Mouse (Mus musculus) ovary, postnatal 14 days (tissue): ENCODE data around the gene Pola2.

Source experiments
- DNase-seq: peaks from one replicate; pipeline ENCODE4 v3.0.0; 2022; ENCODE audit warnings: low spot score

Pola2 gene

DNA sequence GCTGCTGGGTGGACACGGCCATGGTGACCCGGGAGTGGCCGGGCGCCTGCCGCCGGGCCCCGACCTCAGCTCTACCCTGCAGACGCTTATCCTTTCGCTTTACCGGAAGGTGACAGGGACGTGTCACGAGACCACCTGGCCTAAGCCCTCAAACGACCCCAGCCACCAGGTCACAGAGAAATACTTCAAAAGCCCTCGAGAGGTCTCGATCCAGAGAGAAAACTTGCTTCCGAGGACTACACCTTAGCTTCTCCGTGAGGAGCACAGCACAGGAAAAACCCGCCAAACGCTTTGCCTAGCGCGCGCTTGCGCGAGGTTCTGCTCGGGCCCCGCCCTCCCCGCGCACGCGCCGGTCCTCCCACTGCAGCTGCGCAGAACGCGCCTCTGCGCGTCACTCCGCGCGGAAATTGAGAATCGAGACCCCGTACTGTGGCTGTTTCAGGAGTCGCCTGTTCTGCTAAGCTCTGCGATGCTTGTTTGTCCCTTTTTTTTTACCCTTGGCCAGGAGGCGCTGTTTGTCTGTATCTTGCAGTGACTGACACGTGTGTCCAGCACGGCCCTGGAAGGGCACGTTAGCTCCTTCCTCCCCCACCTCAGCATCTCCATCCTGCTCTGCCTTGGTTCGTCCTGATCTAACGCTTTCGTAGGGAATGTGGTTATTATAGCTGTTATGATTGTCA lies at the start of gene Pola2:
TSS of gene Pola2 (minus strand) at position 320 of the 680 bp plus-strand sequence.
- peak; percentile 86 for DNase-seq

- DNase-seq, result no peak
These were observed 49.7 kb upstream of the Pola2 start for GRCm38 (mm10) chr19:6013691-6014090.

DNA sequence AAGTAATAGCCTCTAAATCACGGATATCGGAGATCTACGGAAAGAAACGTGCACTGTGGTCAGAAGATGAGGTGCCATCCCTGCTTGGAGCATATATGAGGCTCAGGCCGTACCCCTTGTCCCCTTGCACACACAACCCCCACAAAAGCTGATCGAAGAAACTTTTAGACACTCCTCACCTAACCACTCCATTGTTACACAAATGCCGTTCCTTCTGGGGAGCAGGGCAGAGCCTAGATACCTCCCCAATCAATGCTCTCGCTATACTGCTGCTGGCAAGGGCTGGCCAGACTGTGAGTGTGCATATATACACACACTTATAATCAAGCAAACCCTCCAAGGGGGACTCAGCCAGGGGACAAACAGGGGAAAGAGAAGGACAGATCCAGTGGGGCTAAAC lies 45.1 kb upstream of the Pola2 start:
- DNase-seq, result no peak

- DNase-seq, result no peak
These were observed 43.0 kb upstream of the Pola2 start for GRCm38 (mm10) chr19:6007013-6007412.

DNA sequence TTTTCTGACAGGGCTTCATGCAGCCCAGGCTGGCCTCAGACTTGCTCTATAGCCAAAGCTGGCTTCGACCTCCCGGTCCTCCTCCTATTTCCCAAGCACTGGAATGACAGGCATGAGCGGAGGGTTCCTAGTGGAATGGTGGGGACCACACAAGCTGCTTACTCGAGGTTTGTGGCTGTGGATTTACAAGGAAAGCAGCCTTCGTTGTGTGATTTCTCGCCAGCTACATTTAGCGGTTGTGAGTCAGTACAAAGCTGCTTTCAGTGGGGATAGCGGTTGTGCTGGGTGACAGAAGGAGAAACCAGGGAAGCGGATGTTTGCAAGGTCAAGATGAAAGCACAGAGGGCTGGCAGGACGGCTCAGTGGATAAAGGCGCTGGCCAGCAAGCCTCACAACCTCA lies 41.5 kb upstream of the Pola2 start:
- no peak for DNase-seq

DNA sequence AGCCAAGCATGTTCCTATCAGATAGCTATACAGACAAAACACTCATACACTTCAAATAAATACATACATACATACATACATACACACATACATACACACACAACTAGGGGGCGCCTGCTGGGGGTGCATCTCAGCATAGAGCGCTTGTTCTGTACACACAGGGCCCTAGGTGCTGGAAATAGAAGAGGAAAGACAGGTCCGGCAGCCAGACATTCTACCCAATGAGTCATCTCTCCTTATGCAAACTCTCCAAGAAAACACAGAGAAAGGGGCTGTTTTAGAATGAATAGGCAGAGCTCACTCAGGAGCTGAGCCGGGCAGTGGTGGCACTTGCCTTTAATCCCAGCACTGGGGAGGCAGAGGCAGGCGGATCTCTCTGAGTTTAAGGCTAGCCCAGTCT lies 36.0 kb upstream of the Pola2 start:
- DNase-seq, result no peak

DNA sequence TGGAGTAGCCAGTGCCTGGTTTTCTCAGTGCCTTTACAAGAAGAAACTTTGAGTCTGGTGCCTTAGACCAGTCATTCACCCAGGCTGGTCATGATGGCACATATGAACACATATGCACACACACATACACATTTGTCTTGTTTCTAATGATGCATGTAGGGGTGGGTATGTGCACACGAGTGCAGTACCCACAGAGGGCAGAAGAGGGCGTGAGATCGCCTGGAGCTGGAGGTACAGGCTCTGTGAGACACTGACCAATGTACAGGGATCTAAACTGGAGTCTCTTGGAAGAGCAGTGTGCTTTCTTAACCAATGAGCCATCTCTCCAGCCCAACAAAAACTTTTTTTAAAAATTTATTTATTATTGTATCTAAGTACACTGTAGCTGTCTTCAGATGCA lies 34.2 kb upstream of the Pola2 start:
- no peak for DNase-seq

DNA sequence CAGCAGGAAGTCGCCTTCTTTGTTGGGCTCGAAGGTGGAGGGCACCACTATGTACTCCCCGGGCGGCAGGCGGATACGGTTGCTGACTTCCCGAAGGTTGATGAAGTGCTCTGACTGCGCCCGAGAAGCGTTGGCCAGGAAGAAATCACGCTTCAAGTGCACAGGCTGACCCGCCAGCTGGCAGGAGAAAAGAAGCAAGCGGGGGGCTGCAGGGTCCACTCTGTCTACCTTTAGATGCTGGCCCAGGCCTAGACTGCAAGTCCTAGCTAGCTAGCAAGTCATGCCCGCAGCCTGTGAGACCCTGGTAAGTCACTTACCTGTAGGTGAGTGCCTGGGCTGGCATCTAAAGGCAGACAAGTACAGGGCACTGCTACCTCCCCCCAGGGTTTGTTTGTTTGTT lies 30.7 kb upstream of the Pola2 start:
- DNase-seq, result no peak

- DNase-seq, result no peak
These were observed 28.0 kb upstream of the Pola2 start for GRCm38 (mm10) chr19:5992012-5992411.

- DNase-seq, result no peak
These were observed 27.5 kb upstream of the Pola2 start for GRCm38 (mm10) chr19:5991467-5991866.

GRCm38 (mm10) chr19:5990921-5991320 lies 26.9 kb upstream of the Pola2 start:
- DNase-seq, result no peak

DNA sequence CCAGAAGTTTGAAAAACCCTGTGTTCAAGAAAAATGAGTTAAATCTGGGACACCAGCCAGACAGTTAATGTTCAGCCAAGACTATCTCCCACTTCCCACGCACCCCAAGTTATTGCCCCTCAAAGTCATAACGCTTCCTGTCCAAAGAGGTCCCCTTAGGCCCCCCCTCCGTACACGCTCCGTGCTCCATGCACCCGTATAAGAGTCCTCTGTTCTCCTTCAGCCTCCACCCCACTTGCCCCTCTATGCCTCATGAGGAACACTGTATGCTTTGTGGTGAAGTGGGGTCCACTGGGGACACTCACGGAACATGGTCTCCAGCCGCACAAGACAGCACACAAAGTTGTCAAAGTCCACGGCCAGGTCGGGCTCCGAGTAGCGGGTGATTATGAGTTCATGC lies 26.0 kb upstream of the Pola2 start:
- no peak for DNase-seq

DNA sequence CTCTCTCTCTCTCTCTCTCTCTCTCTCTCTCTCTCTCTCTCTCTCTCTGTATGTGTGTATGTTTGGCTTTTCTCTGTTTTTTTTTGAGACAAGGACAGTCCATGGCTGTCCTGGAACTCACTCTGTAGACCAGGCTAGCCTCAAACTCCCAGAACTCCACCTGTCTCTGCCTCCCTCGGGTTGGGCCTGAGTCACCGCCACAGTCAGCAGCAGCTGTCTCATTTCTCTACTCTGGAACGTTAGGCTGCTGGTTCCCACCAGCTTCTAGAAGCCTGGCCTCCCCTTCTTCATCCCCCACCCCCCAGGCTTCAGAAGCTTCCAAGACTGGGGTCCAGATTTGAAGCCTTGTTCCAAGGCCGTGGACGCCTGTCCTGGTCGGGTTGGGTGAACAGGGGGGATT lies 25.6 kb upstream of the Pola2 start:
- DNase-seq, result no peak

DNA sequence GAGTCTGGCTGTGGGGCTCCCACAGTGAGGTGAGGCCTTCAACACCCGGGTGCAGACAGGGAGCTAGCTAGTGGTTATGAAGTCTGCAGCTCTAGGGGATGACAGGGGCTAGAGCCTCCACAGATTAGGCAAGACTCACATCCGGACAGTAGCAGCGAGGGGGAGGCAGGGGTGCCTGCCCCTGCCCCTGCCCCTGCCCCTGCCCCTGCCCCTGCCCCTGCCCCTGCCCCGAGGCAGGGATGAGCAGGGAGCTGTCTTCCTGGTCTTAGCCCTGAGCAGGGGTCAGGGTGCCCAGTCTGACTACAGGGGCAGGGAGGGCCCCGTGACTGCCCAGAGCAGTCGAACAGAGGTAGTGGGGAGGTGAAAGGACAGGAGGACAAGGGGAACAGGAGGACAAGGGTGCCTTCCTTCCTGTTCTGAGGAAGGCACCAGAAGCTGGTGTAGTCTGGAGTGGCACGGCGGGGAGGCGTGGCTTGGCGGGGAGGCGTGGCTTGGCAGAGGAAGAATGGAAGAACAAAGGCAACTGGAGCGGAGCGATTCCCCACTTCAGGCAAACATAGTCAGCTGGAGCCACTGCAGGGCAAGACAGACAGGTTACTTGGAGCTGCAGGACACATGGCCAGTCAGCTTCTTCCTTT lies 24.9 kb upstream of the Pola2 start:
- peak; percentile 63 for DNase-seq

- DNase-seq, result no peak
These were observed 24.2 kb upstream of the Pola2 start for GRCm38 (mm10) chr19:5988027-5988814.

GRCm38 (mm10) chr19:5986043-5986442 lies 22.0 kb upstream of the Pola2 start, which contains the start of gene Slc22a20:
Slc22a20 (minus strand) TSS chr19:5986143.
- DNase-seq, result no peak

DNA sequence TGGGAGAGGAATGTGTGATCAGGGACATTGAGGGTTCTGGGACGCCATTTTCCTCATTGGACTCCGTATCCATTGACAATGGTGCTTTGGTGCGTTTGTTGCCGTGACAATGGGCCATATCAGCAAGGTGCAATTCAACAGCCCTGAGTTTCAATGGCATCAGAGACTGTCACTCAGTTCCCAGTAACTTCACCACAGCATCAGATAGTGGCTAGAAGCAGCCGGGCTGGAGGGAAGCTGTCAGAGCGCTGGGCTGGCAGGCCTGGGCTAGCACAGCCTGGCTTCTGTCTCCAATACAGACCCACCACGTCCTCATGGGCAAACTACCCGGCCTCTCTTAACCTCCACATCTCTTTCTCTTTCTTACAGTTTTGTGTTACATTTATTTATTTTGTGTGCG lies 16.5 kb upstream of the Pola2 start:
- DNase-seq, result no peak

GRCm38 (mm10) chr19:5977717-5978116 lies 13.7 kb upstream of the Pola2 start:
- DNase-seq, result no peak

- no peak for DNase-seq
These were observed 11.7 kb upstream of the Pola2 start for GRCm38 (mm10) chr19:5975676-5976075.

- no peak for DNase-seq
These were observed 11.1 kb upstream of the Pola2 start for GRCm38 (mm10) chr19:5975112-5975511.

DNA sequence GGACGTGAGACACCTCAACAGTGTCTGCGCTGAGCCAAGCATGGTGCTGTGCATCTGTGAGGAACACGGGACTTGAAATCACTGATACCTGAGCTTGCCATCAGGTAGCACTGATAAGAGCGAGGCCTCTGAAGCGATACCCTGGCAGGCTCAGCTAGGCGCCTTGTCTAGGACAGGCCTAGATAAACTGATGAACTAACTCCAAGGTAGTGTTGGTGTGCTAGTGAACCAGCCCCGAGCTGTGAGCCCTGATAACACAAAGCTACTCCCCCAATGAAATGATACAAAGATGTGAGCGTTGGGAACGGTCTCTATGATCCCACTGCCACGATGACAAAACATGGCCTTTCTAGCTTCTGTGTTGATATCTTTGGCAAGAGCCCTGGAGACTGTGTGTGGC lies 3.7 kb upstream of the Pola2 start:
- no peak for DNase-seq

DNA sequence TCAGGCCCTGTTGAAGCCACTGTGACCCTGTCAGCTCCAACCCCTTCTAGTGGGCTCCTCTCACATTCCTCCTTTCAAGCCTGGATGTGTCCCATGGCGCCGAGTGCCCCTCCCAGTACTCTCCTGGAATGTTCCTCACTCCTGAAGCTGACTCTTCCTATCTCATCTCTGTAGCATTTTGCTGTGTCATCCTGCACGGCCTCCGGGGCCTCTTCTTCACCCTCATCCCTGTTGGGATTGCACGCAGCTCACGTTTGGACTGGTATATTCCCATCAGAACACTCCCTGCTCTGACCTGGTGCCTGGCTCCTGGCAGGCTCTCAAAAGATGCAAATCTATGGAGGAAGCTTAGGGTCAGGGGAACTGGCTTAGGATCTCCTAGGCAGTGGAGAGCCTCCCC lies 2.8 kb upstream of the Pola2 start:
- no peak for DNase-seq

DNA sequence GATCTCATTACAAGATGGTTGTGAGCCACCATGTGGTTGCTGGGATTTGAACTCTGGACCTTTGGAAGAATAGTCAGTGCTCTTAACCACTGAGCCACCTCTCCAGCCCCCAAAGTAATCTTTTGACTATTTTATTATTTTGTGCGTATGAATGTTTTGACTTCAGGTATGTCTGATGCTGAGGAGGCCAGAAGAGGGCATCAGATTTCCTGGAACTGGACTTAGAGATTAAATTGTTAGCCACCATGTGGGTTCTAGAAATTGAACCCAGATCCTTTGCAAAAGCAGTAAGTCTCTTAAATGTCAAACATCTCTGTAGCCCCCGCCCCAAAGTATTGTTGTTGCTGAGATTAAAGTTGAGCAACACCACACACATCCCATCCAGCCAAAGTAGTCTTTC lies 1.9 kb upstream of the Pola2 start:
- DNase-seq, result no peak
